In the genomic region with DNA sequence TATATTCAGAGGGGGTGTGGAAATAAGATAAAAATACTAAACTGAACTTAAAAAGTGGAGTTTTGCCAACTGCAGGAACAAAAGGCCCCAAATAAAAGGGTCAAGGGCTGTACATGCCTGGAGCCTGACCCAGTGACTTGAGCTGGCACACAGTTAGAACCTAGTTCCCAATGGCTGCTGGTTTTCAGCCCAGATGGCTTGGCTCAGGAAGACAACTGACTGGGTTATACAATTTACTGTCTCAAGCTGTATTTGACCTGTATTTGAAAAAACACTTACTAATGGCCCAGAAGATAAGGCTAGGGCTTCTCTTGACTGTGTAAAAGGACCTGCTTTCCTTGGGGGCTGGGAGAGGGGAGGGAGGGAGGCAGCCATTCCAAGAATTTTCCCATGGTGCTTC, we compare ENCODE assay signal across 13 mouse cellular contexts. TPM values are rescaled to one million over a fixed set of nuclear protein-coding genes. Genes with fewer than 3 reads are reported as not detected.
DNase-seq lines count a peak whose midpoint lies in the region; ATAC-seq and TF ChIP-seq lines count a peak whose summit lies in the region.
"Had no signal": no experiment of that assay in that cellular context is flagged by ENCODE, and none has a peak within 500 bp of the region (broad histone marks: within the 10 kb centered on the region; RNA-seq: fewer than 3 reads in every experiment).

No protein-coding gene starts in this region.

- peak; percentile 14; the same call in 1 of the 2 replicates for ATAC-seq in lung, embryonic 15.5 days (ENCODE audit: borderline replicate concordance, extremely low read depth, low FRiP score, low TSS enrichment)
- no peak for ATAC-seq in activated CD4-positive, CD25-positive, alpha-beta regulatory T cell, adult 4 months
- ATAC-seq in midbrain, embryonic 16.5 days: no peak

- no peak overlapping the region for H3K9ac ChIP-seq in lung, embryonic 15.5 days
- H3K9ac ChIP-seq in midbrain, embryonic 16.5 days (ENCODE audit: low read depth, low read length): no peak overlapping the region
- H3K9ac ChIP-seq: forebrain, embryonic 12.5 days had no signal

- no peaks in the 10 kb centered on the region for H3K27me3 ChIP-seq in kidney, adult 2 months (replicated peaks; ENCODE audit: control insufficient read depth, insufficient read depth, low read length)
- no peaks in the 10 kb centered on the region for H3K27me3 ChIP-seq in lung, embryonic 15.5 days
- H3K27me3 ChIP-seq in midbrain, embryonic 16.5 days (ENCODE audit: control insufficient read depth, insufficient read depth, low read depth, low read length): no peaks in the 10 kb centered on the region
- H3K27me3 ChIP-seq: forebrain, embryonic 12.5 days had no signal

- no peak for TF ChIP-seq CTCF in kidney, adult 2 months (conservative IDR thresholded peaks at IDR 0.05; ENCODE audit: insufficient read depth, insufficient read length, low read depth, low read length)

- H3K4me3 ChIP-seq in kidney, adult 2 months (ENCODE audit: insufficient read depth, low read depth, low read length): no peak overlapping the region
- H3K4me3 ChIP-seq in lung, embryonic 15.5 days: no peak overlapping the region
- H3K4me3 ChIP-seq in midbrain, embryonic 16.5 days (ENCODE audit: low read depth, low read length): no peak overlapping the region
- H3K4me3 ChIP-seq: forebrain, embryonic 12.5 days; heart, adult 2 months; myocyte had no signal

- no peaks in the 10 kb centered on the region for H3K36me3 ChIP-seq in kidney, adult 2 months (ENCODE audit: control insufficient read depth, insufficient read depth, low read length)
- H3K36me3 ChIP-seq in lung, embryonic 15.5 days: no peaks in the 10 kb centered on the region
- H3K36me3 ChIP-seq in midbrain, embryonic 16.5 days (ENCODE audit: control insufficient read depth, insufficient read depth, low read length): no peaks in the 10 kb centered on the region
- H3K36me3 ChIP-seq: forebrain, embryonic 12.5 days had no signal

- no peak overlapping the region for H3K4me2 ChIP-seq in lung, embryonic 15.5 days
- no peak overlapping the region for H3K4me2 ChIP-seq in midbrain, embryonic 16.5 days (ENCODE audit: low read length)
- H3K4me2 ChIP-seq: forebrain, embryonic 12.5 days had no signal

- DNase-seq in adrenal gland, postnatal 36 days: peak; percentile 26 to 48
- DNase-seq in adrenal gland, postnatal 4 days (ENCODE audit: low spot score in 2 of 2): no peak
- DNase-seq in kidney, adult 2 months: peak; percentile 12
- DNase-seq in kidney, adult 11 months: no peak
- peak; percentile 47 to 51 for DNase-seq in cerebellum, postnatal 14 days
- DNase-seq: B cell, adult 2 months; layer of hippocampus, postnatal 36 days had no signal

- no peak overlapping the region for H3K27ac ChIP-seq in kidney, adult 2 months (ENCODE audit: insufficient read depth, low read depth, low read length)
- H3K27ac ChIP-seq in lung, embryonic 15.5 days: no peak overlapping the region
- H3K27ac ChIP-seq in midbrain, embryonic 16.5 days (ENCODE audit: low read length): no peak overlapping the region
- H3K27ac ChIP-seq: forebrain, embryonic 12.5 days; heart, adult 2 months had no signal

- H3K4me1 ChIP-seq in kidney, adult 2 months (ENCODE audit: control insufficient read depth, insufficient read depth, low read length): no peaks in the 10 kb centered on the region; the same call in 1 of the 2 replicates
- H3K4me1 ChIP-seq in lung, embryonic 15.5 days: peaks cover 34% of the 10 kb centered on the region
- H3K4me1 ChIP-seq in midbrain, embryonic 16.5 days (ENCODE audit: control insufficient read depth, insufficient read depth, low read length): peaks cover 10% of the 10 kb centered on the region

- no peaks in the 10 kb centered on the region for H3K9me3 ChIP-seq in lung, embryonic 15.5 days
- no peaks in the 10 kb centered on the region for H3K9me3 ChIP-seq in midbrain, embryonic 16.5 days (replicated peaks; ENCODE audit: control insufficient read depth, low read length, poor library complexity, severe bottlenecking)
- H3K9me3 ChIP-seq: forebrain, embryonic 12.5 days had no signal

- no peak for TF ChIP-seq POLR2A in kidney, adult 2 months (IDR thresholded peaks at IDR 0.05; ENCODE audit: low read depth, low read length)

RNA-seq across cellular contexts. Expression of a gene that starts 13.3 kb away (rescaled TPM):
- not detected for total RNA-seq in adrenal gland, postnatal 36 days (2021)
- total RNA-seq in adrenal gland, postnatal 4 days (2021): not detected
- polyA plus RNA-seq in kidney, adult 2 months (2012; rRNA removed): 0.09 and 0.22 TPM in 2 replicates
- polyA plus RNA-seq in lung, embryonic 15.5 days (2015; fragmentation: Nextera tagmentation; extraction: Ambion mirVana): not detected in 2 replicates
- not detected for polyA plus RNA-seq in activated CD4-positive, CD25-positive, alpha-beta regulatory T cell, adult 4 months (2017; shearing (Covaris generic))
- not detected in 2 replicates for polyA plus RNA-seq in midbrain, embryonic 16.5 days (2015; fragmentation: Nextera tagmentation; extraction: Ambion mirVana)
- total RNA-seq: heart, adult 2 months; layer of hippocampus, postnatal 36 days had no signal
- polyA plus RNA-seq: forebrain, embryonic 12.5 days; myocyte had no signal

RNA-seq across cellular contexts. Expression of a gene that starts 21.6 kb away (rescaled TPM):
- 10 to 100 TPM; 63.7 to 92.3 TPM for total RNA-seq in adrenal gland, postnatal 36 days (2021)
- 10 to 100 TPM; 64.1 to 69.0 TPM for total RNA-seq in adrenal gland, postnatal 4 days (2021)
- polyA plus RNA-seq in kidney, adult 2 months (2012; rRNA removed): 10.4 and 11.1 TPM in 2 replicates
- polyA plus RNA-seq in lung, embryonic 15.5 days (2015; fragmentation: Nextera tagmentation; extraction: Ambion mirVana): 23.4 and 26.0 TPM in 2 replicates
- 10 to 100 TPM in 1 of 2 experiments, 1 to 10 TPM in 1; 9.2 to 10.6 TPM for polyA plus RNA-seq in activated CD4-positive, CD25-positive, alpha-beta regulatory T cell, adult 4 months (2017; shearing (Covaris generic))
- polyA plus RNA-seq in midbrain, embryonic 16.5 days (2015; fragmentation: Nextera tagmentation; extraction: Ambion mirVana): 18.4 and 19.3 TPM in 2 replicates

RNA-seq across cellular contexts. Expression of a gene that starts 58.6 kb away (rescaled TPM):
- total RNA-seq in adrenal gland, postnatal 36 days (2021): 10 to 100 TPM; 28.3 to 28.5 TPM
- 10 to 100 TPM; 24.6 to 27.5 TPM for total RNA-seq in adrenal gland, postnatal 4 days (2021)
- polyA plus RNA-seq in kidney, adult 2 months (2012; rRNA removed): 4.7 and 5.1 TPM in 2 replicates
- polyA plus RNA-seq in lung, embryonic 15.5 days (2015; fragmentation: Nextera tagmentation; extraction: Ambion mirVana): 9.1 and 10.2 TPM in 2 replicates
- 10 to 100 TPM in 1 of 2 experiments, 1 to 10 TPM in 1; 9.7 to 10.1 TPM for polyA plus RNA-seq in activated CD4-positive, CD25-positive, alpha-beta regulatory T cell, adult 4 months (2017; shearing (Covaris generic))
- 10.9 and 11.1 TPM in 2 replicates for polyA plus RNA-seq in midbrain, embryonic 16.5 days (2015; fragmentation: Nextera tagmentation; extraction: Ambion mirVana)

Comparison
In these comparisons a context has a peak if more than half of its experiments do, and no peak if none do; other contexts are left out.
1. DNase-seq: peak in adrenal gland, postnatal 36 days (2 of 2), kidney, adult 2 months (single experiment) and cerebellum, postnatal 14 days (2 of 2); none in adrenal gland, postnatal 4 days (0 of 2) and kidney, adult 11 months (single experiment).